Mouse (Mus musculus): ENCODE measurements around the gene Abhd2. TPM values are rescaled to one million over a fixed set of nuclear protein-coding genes. Genes with fewer than 3 reads are reported as not detected.

The Abhd2 gene
- polyA plus RNA-seq, 1 experiment from 2014 or later = 21.5 TPM

DNA sequence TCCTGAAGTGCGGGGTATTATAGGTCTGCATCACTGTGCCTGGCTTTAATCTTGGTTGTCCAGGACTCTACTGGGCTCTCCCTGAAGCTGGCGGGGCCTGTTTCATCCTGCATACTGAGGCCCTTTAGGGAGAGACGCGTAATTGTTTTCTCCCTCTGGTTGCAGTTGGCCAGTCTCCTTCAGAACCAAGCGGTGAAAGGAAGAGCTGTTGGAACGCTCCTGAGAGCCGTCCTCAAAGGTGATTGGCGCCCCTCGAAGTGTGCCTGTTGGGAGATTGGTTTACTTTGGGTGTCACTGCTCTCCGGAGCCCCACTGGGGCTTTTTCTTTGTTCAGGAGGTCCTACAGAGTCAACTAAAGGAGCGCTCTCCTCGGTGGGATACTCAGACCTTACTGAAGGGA, 126.0 kb downstream of the Abhd2 start:
- WGBS = 64% methylated on average over 12 of the region's 12 CpGs
- H3K4me2 ChIP-seq = no peak overlapping the region
- ATAC-seq (ENCODE audit: insufficient read depth) = no peak

DNA sequence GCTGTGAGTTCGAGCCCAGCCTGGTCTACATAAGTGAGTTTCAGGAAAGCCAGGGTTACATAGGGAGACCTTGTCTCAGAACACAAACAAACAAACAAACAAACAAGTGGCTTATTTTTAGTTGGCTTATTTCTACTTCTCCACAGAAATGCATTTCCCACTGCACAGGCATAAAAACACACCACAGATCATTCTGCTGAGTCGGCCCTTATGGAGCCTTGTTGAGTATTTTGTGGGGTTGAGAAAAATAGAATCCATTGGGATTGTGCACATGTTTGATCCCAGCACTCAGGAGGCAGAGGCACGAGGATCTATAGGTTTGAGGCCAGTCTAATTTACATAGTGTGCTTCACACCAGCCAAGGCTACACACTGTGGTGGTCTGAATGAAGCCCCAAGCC, 127.3 kb downstream of the Abhd2 start:
- Histone ChIP-seq H3K36me3 (ENCODE audit: insufficient read depth) (no peaks in the 10 kb centered on the region; the same call in 1 of the 2 replicates), H3K4me1 (ENCODE audit: insufficient read depth) (no peaks in the 10 kb centered on the region), H3K4me3 (ENCODE audit: low read depth, low read length) (no peak overlapping the region), H3K27me3 (ENCODE audit: insufficient read depth, low read length) (no peaks in the 10 kb centered on the region), H3K9me3 (ENCODE audit: low read depth, low read length) (no peaks in the 10 kb centered on the region), H3K4me2 (no peak overlapping the region), H3K9ac (no peak overlapping the region), H3K27ac (ENCODE audit: low read depth) (no peak overlapping the region)
- ATAC-seq (ENCODE audit: insufficient read depth) (no peak), DNase-seq (no peak)
- no peak for TF ChIP-seq CTCF (IDR thresholded peaks at IDR 0.05; ENCODE audit: low read depth)
- 80% methylated on average over 3 of the region's 3 CpGs for WGBS

More for the DNA sequence above, 126.0 kb downstream of the Abhd2 start:
- Histone ChIP-seq H3K9me3 (ENCODE audit: low read depth, low read length) (no peaks in the 10 kb centered on the region), H3K4me1 (ENCODE audit: insufficient read depth) (no peaks in the 10 kb centered on the region), H3K27ac (ENCODE audit: low read depth) (no peak overlapping the region), H3K4me3 (ENCODE audit: low read depth, low read length) (no peak overlapping the region), H3K27me3 (ENCODE audit: insufficient read depth, low read length) (no peaks in the 10 kb centered on the region), H3K9ac (no peak overlapping the region), H3K36me3 (ENCODE audit: insufficient read depth) (no peaks in the 10 kb centered on the region; the same call in 1 of the 2 replicates)
- no peak for TF ChIP-seq CTCF (IDR thresholded peaks at IDR 0.05; ENCODE audit: low read depth)
- no peak for DNase-seq

DNA sequence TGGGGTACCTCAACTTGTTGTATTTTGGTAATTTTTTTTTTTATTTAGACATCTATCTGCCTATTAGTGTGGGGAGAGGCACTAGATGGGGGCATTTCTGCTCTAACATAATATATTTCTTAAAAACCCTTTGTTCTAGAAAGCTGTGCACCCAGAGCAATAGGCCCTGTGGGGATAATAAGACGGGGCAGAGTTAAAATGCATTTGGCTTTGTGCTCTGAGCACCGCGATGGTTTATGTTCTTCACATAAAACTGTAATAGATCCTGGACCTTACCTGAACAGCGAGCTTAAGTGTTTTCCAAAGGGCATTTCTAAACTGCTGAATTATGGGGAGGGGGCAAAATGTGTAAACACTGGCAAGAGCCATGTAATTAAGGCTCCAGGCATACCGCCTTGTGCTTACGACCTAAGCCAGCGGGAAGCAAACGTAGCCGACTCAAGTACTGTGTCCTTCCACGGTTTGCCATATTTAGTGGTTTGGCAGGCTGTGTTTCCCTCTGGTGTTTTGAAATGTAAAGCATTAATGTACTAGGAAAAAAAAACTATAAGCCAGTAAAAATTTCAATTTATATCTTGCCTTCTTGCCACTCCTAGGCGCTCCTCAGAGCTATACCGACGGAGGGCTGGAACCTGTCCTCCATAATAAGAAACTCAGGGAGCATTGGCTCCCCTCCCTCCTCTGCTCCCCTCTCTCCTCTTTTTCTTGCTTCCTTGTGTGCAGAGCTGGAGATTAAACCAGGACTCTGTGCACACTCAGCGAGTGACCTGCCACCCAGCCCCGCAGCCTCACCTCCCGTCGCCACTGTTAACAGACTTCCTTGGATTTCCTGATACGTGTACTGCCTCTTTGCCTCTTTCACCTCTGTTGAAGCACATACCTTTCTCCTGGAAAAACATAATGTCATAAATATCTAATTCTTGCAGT, 141.7 kb downstream of the Abhd2 start:
- Histone ChIP-seq H3K27me3 (ENCODE audit: insufficient read depth, low read length) (no peaks in the 10 kb centered on the region), H3K36me3 (ENCODE audit: insufficient read depth) (peaks cover 14% of the 10 kb centered on the region; the same call in 1 of the 2 replicates), H3K9me3 (ENCODE audit: low read depth, low read length) (no peaks in the 10 kb centered on the region), H3K9ac (no peak overlapping the region), H3K4me1 (ENCODE audit: insufficient read depth) (no peaks in the 10 kb centered on the region), H3K4me2 (no peak overlapping the region), H3K4me3 (ENCODE audit: low read depth, low read length) (no peak overlapping the region), H3K27ac (ENCODE audit: low read depth) (no peak overlapping the region)
- 79% methylated on average over 18 of the region's 18 CpGs for WGBS
- DNase-seq (no peak), ATAC-seq (ENCODE audit: insufficient read depth) (no peak)
- TF ChIP-seq CTCF (IDR thresholded peaks at IDR 0.05; ENCODE audit: low read depth) = no peak

Other genes with a start within 250 kb of the Abhd2 start
- 0.05 and 0.19 TPM in 2 replicates for gene Acan, start 219.7 kb upstream of the Abhd2 start, polyA plus RNA-seq (2014; fragmentation: Nextera tagmentation; extraction: Ambion mirVana)
- 2.9 and 3.7 TPM in 2 replicates for gene Hapln3, start 142.2 kb upstream of the Abhd2 start, polyA plus RNA-seq (2014; fragmentation: Nextera tagmentation; extraction: Ambion mirVana)
- gene Mfge8, start 124.1 kb upstream of the Abhd2 start, polyA plus RNA-seq (2014; fragmentation: Nextera tagmentation; extraction: Ambion mirVana) = 318 and 324 TPM in 2 replicates
- 0.26 and 0.54 TPM in 2 replicates for gene Rlbp1, start 113.8 kb downstream of the Abhd2 start, polyA plus RNA-seq (2014; fragmentation: Nextera tagmentation; extraction: Ambion mirVana)
- gene Fanci, start 118.7 kb downstream of the Abhd2 start, polyA plus RNA-seq (2014; fragmentation: Nextera tagmentation; extraction: Ambion mirVana) = 16.9 and 19.3 TPM in 2 replicates
- gene Polg, start 193.2 kb downstream of the Abhd2 start, polyA plus RNA-seq (2014; fragmentation: Nextera tagmentation; extraction: Ambion mirVana) = 53.9 and 65.0 TPM in 2 replicates